Mouse (Mus musculus): Measurements from ENCODE around the gene Abca7. TPM values are rescaled to one million over a fixed set of nuclear protein-coding genes. Genes with fewer than 3 reads are reported as not detected.

Gene Abca7
- polyA plus RNA-seq, 1 experiment from 2014 or later = 3.3 TPM

- H3K79me2 ChIP-seq (ENCODE audit: inconsistent target) = peaks cover 55% of the 10 kb centered on the region
- peaks cover 31% of the 10 kb centered on the region; the same call in 1 of the 2 replicates for H3K36me3 ChIP-seq (ENCODE audit: inconsistent target)
- peak overlapping the region; percentile 97 for H3K27ac ChIP-seq
- peak overlapping the region; percentile 90 for H3K4me3 ChIP-seq (ENCODE audit: inconsistent target)
- WGBS (ENCODE audit: missing documents) = 0% methylated on average over 10 of the region's 10 CpGs
These were observed 20.6 kb downstream of the Abca7 start for GRCm38 (mm10) chr10:80016931-80017330.

GRCm38 (mm10) chr10:80017361-80017760, 21.1 kb downstream of the Abca7 start:
- Histone ChIP-seq H3K27ac (peak overlapping the region; percentile 97), H3K36me3 (ENCODE audit: inconsistent target) (peaks cover 31% of the 10 kb centered on the region; the same call in 1 of the 2 replicates)
- WGBS (ENCODE audit: missing documents) = 0% methylated on average over 1 of the region's 3 CpGs

GRCm38 (mm10) chr10:80017771-80018170, 21.5 kb downstream of the Abca7 start:
- Histone ChIP-seq H3K27ac (peak overlapping the region; percentile 97), H3K36me3 (ENCODE audit: inconsistent target) (peaks cover 35% of the 10 kb centered on the region; the same call in 1 of the 2 replicates), H3K79me2 (ENCODE audit: inconsistent target) (peaks cover 63% of the 10 kb centered on the region), H3K4me3 (ENCODE audit: inconsistent target) (peak overlapping the region; percentile 90)
- 2% methylated on average over 13 of the region's 14 CpGs for WGBS (ENCODE audit: missing documents)

More at GRCm38 (mm10) chr10:80017361-80017760, 21.1 kb downstream of the Abca7 start:
- H3K4me3 ChIP-seq (ENCODE audit: inconsistent target) = peak overlapping the region; percentile 90
- peaks cover 59% of the 10 kb centered on the region for H3K79me2 ChIP-seq (ENCODE audit: inconsistent target)

GRCm38 (mm10) chr10:80018739-80019297, 22.5 kb downstream of the Abca7 start:
- peaks cover 74% of the 10 kb centered on the region for H3K79me2 ChIP-seq (ENCODE audit: inconsistent target)
- WGBS (ENCODE audit: missing documents) = 20% methylated on average over 10 of the region's 15 CpGs
- peak overlapping the region; percentile 97 for H3K27ac ChIP-seq
- peaks cover 46% of the 10 kb centered on the region; the same call in 1 of the 2 replicates for H3K36me3 ChIP-seq (ENCODE audit: inconsistent target)
- H3K4me3 ChIP-seq (ENCODE audit: inconsistent target) = peak overlapping the region; percentile 90

GRCm38 (mm10) chr10:80019471-80020131, 23.3 kb downstream of the Abca7 start:
- no peak overlapping the region for H3K4me3 ChIP-seq (ENCODE audit: inconsistent target)
- WGBS (ENCODE audit: missing documents) = 89% methylated on average over 19 of the region's 20 CpGs
- H3K36me3 ChIP-seq (ENCODE audit: inconsistent target) = peaks cover 49% of the 10 kb centered on the region; the same call in 1 of the 2 replicates
- H3K27ac ChIP-seq = peak overlapping the region; percentile 97
- H3K79me2 ChIP-seq (ENCODE audit: inconsistent target) = peaks cover 82% of the 10 kb centered on the region

DNA sequence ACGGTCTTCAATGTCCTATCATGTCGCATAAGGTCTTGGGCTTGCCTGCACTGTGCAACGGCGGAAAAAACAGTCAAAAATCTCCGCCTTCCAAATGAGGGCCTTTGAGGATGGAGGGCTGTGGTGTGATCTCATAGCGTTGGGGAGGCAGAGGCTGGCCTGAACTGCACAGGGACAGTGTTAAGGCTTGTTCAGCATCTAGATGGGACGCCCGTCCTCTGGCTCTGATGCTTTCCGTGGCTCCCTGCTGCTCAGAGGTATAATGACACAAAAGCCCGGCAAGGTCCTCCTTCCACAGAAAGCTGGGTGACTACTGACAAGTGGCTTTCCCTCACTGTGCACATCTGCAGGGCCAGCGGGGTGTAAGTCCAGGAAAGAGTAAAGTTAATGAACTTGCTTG, 23.9 kb downstream of the Abca7 start:
- Histone ChIP-seq H3K79me2 (ENCODE audit: inconsistent target) (peaks cover 88% of the 10 kb centered on the region), H3K36me3 (ENCODE audit: inconsistent target) (peaks cover 55% of the 10 kb centered on the region), H3K4me3 (ENCODE audit: inconsistent target) (no peak overlapping the region), H3K27ac (no peak overlapping the region)
- 92% methylated on average over 11 of the region's 11 CpGs for WGBS (ENCODE audit: missing documents)

- no peak overlapping the region for H3K27ac ChIP-seq
- no peak overlapping the region for H3K4me3 ChIP-seq (ENCODE audit: inconsistent target)
- 90% methylated on average over 17 of the region's 18 CpGs for WGBS (ENCODE audit: missing documents)
- peaks cover 93% of the 10 kb centered on the region for H3K79me2 ChIP-seq (ENCODE audit: inconsistent target)
- H3K36me3 ChIP-seq (ENCODE audit: inconsistent target) = peaks cover 61% of the 10 kb centered on the region
These were observed 24.5 kb downstream of the Abca7 start for GRCm38 (mm10) chr10:80020603-80021319.

- H3K27ac ChIP-seq = no peak overlapping the region
- peaks cover 98% of the 10 kb centered on the region for H3K79me2 ChIP-seq (ENCODE audit: inconsistent target)
- WGBS (ENCODE audit: missing documents) = 73% methylated on average over 13 of the region's 13 CpGs
- H3K36me3 ChIP-seq (ENCODE audit: inconsistent target) = peaks cover 66% of the 10 kb centered on the region
- no peak overlapping the region for H3K4me3 ChIP-seq (ENCODE audit: inconsistent target)
These were observed 25.0 kb downstream of the Abca7 start for GRCm38 (mm10) chr10:80021320-80021641.

DNA sequence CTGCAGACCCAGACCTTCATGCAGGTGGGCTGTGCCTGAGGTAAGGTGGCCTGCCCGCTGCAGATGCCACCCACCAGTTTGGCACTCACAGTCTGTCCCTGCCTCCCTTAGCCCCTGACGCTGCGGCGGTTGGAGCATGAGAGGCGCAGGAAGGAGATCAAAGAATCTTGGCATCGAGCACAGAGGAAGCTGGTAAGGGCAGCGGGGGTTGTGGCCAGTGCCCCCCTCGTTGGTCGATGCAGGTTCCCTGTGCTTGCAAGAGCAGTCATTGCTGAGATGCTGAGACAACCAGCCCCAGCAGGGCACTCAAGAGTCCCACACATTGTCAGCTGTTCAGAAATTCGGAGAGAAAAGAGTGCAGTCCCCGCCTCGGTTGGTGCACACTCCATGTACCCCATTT, 25.9 kb downstream of the Abca7 start:
- no peak overlapping the region for H3K4me3 ChIP-seq (ENCODE audit: inconsistent target)
- peaks cover 100% of the 10 kb centered on the region for H3K79me2 ChIP-seq (ENCODE audit: inconsistent target)
- 0 out of 2 replicates have a peak overlapping the region, but pooled peaks have one; percentile 4 for H3K27ac ChIP-seq
- H3K36me3 ChIP-seq (ENCODE audit: inconsistent target) = peaks cover 75% of the 10 kb centered on the region
- 27% methylated on average over 12 of the region's 12 CpGs for WGBS (ENCODE audit: missing documents)

- Histone ChIP-seq H3K4me3 (ENCODE audit: inconsistent target) (no peak overlapping the region), H3K27ac (0 out of 2 replicates have a peak overlapping the region, but pooled peaks have one; percentile 79), H3K36me3 (ENCODE audit: inconsistent target) (peaks cover 81% of the 10 kb centered on the region), H3K79me2 (ENCODE audit: inconsistent target) (peaks cover 100% of the 10 kb centered on the region)
- WGBS (ENCODE audit: missing documents) = 83% methylated on average over 8 of the region's 8 CpGs
These were observed 26.5 kb downstream of the Abca7 start for GRCm38 (mm10) chr10:80022806-80023205.

GRCm38 (mm10) chr10:80023758-80024157, 27.5 kb downstream of the Abca7 start:
- no peak overlapping the region for H3K4me3 ChIP-seq (ENCODE audit: inconsistent target)
- 56% methylated on average over 5 of the region's 5 CpGs for WGBS (ENCODE audit: missing documents)
- peak overlapping the region; percentile 79 for H3K27ac ChIP-seq
- H3K36me3 ChIP-seq (ENCODE audit: inconsistent target) = peaks cover 91% of the 10 kb centered on the region
- H3K79me2 ChIP-seq (ENCODE audit: inconsistent target) = peaks cover 100% of the 10 kb centered on the region

GRCm38 (mm10) chr10:80024229-80025043, 28.1 kb downstream of the Abca7 start:
- WGBS (ENCODE audit: missing documents) = 50% methylated on average over 15 of the region's 15 CpGs
- Histone ChIP-seq H3K4me3 (ENCODE audit: inconsistent target) (no peak overlapping the region), H3K79me2 (ENCODE audit: inconsistent target) (peaks cover 98% of the 10 kb centered on the region), H3K27ac (peak overlapping the region; percentile 79), H3K36me3 (ENCODE audit: inconsistent target) (peaks cover 93% of the 10 kb centered on the region)

GRCm38 (mm10) chr10:80025044-80025347, 28.7 kb downstream of the Abca7 start:
- 70% methylated on average over 4 of the region's 4 CpGs for WGBS (ENCODE audit: missing documents)
- H3K36me3 ChIP-seq (ENCODE audit: inconsistent target) = peaks cover 93% of the 10 kb centered on the region
- peak overlapping the region; percentile 79 for H3K27ac ChIP-seq
- H3K4me3 ChIP-seq (ENCODE audit: inconsistent target) = no peak overlapping the region
- H3K79me2 ChIP-seq (ENCODE audit: inconsistent target) = peaks cover 93% of the 10 kb centered on the region

DNA sequence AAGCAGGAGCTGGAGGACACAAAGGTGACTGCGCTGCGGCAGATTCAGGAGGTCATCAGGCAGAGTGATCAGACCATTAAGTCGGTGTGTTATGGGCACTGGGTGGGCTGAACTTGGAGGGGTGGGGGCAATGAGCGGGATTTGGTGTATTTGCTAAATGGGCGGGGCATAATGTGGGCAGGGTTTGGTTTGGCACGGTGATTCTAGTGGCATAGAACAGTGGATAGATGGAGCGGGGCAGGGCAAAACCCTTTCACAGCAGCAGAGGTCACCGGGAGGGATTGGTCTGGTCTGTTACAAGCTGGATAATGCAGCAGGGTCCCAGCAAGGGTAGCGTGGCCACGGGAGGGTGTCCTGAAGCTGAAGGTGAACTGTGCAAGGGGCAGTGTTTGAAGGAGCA, 29.2 kb downstream of the Abca7 start:
- Histone ChIP-seq H3K27ac (peak overlapping the region; percentile 79; the same call in 1 of the 2 replicates), H3K79me2 (ENCODE audit: inconsistent target) (peaks cover 93% of the 10 kb centered on the region), H3K36me3 (ENCODE audit: inconsistent target) (peaks cover 95% of the 10 kb centered on the region), H3K4me3 (ENCODE audit: inconsistent target) (no peak overlapping the region)
- WGBS (ENCODE audit: missing documents) = 94% methylated on average over 10 of the region's 10 CpGs

Measured in macrophage (primary cell).